Mouse (Mus musculus) forebrain, embryonic 11.5 days (tissue): Measurements from ENCODE around the gene Dennd4b. TPM values are rescaled to one million over a fixed set of nuclear protein-coding genes. Genes with fewer than 3 reads are reported as not detected.

Experiments
- ATAC-seq: fragments of 200-750 bp; cut with Nextera tagmentation; replicated peaks from 2 replicates; pipeline ENCODE4 v1.8.0; 2017; ENCODE audit warnings: moderate TSS enrichment; ENCODE audit not compliant: low FRiP score
- DNase-seq: peaks from one replicate; pipeline ENCODE4 v3.0.0-alpha.2; 2017; ENCODE audit warnings: low spot score
- H3K27ac ChIP-seq: fragments of 300-500 bp; sonication (generic); 2 replicates; pipeline ENCODE4 v1.5.1; 2014; ENCODE audit warnings: low read depth, low read length
- H3K27me3 ChIP-seq: fragments of 300-500 bp; sonication (generic); 2 replicates; pipeline ENCODE4 v1.6.1; 2014; ENCODE audit warnings: mild to moderate bottlenecking, low read length, mixed read lengths; ENCODE audit not compliant: control insufficient read depth, insufficient read depth
- H3K36me3 ChIP-seq: fragments of 300-500 bp; sonication (generic); 2 replicates; pipeline ENCODE4 v1.6.1; 2014; ENCODE audit warnings: mild to moderate bottlenecking, low read length, moderate library complexity, mixed read lengths; ENCODE audit not compliant: control insufficient read depth, insufficient read depth
- H3K4me1 ChIP-seq: fragments of 300-500 bp; sonication (generic); replicated peaks from 2 replicates; pipeline ENCODE4 v1.6.1; 2014; ENCODE audit warnings: low read length, mixed read lengths; ENCODE audit not compliant: control insufficient read depth, insufficient read depth
- H3K4me2 ChIP-seq: fragments of 300-500 bp; sonication (generic); 2 replicates; pipeline ENCODE4 v1.6.1; 2014; ENCODE audit warnings: low read depth, mild to moderate bottlenecking, low read length, moderate library complexity, mixed read lengths; ENCODE audit not compliant: severe bottlenecking
- H3K4me3 ChIP-seq: fragments of 300-500 bp; sonication (generic); 2 replicates; pipeline ENCODE4 v1.5.1; 2014; ENCODE audit warnings: low read depth, low read length
- H3K9ac ChIP-seq: fragments of 300-500 bp; sonication (generic); 2 replicates; pipeline ENCODE4 v1.6.1; 2014; ENCODE audit warnings: low read length
- H3K9me3 ChIP-seq: fragments of 300-500 bp; sonication (generic); 2 replicates; pipeline ENCODE4 v1.6.1; 2016; ENCODE audit warnings: low read length, mixed read lengths; ENCODE audit not compliant: control insufficient read depth
- WGBS: fragments of 180-500 bp; shearing (Covaris S2); extraction: QIAGEN DNeasy Blood & Tissue Kit; methylation state at CpG from one replicate; pipeline ENCODE4 v1.1.7; 2014; 5-methylcytosine and 5-hydroxymethylcytosine counted together
- polyA plus RNA-seq: library from polyadenylated mRNA; unstranded; fragments of >200 nt; fragmentation: Nextera tagmentation; extraction: Ambion mirVana; gene quantifications from 2 replicates; pipeline ENCODE4 v1.2.1, GENCODE M21; 2014

The Dennd4b gene
- polyA plus RNA-seq, 1 experiment from 2014 or later, result 7.0 TPM

DNA sequence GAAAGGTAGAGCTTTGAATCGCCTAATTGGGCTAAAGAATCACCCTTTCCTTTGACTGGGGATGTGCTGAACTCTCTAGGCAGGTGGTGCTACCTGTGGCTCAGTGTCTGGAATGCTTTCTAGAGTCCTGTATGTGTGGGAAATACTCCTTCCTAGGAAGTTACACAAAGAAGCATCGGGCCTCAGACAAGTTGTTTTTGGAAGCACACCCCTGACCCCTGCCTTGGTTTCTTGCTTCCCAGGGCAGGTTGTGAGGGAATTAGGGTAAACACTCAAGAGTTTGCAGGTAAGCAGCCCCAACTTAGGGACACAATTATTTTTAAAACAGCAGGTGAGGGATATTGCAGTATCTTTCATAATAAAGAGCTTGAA, 9.8 kb upstream of the Dennd4b start:
- Histone ChIP-seq H3K36me3 (peaks cover 7% of the 10 kb centered on the region; the same call in 1 of the 2 replicates), H3K9ac (peak overlapping the region; percentile 84), H3K27ac (no peak overlapping the region), H3K4me1 (peaks cover 5% of the 10 kb centered on the region), H3K4me2 (peak overlapping the region; percentile 84), H3K9me3 (no peaks in the 10 kb centered on the region), H3K4me3 (peak overlapping the region; percentile 86), H3K27me3 (no peaks in the 10 kb centered on the region)
- DNase-seq (no peak), ATAC-seq (no peak)
- WGBS, result 24% methylated on average over 2 of the region's 2 CpGs

DNA sequence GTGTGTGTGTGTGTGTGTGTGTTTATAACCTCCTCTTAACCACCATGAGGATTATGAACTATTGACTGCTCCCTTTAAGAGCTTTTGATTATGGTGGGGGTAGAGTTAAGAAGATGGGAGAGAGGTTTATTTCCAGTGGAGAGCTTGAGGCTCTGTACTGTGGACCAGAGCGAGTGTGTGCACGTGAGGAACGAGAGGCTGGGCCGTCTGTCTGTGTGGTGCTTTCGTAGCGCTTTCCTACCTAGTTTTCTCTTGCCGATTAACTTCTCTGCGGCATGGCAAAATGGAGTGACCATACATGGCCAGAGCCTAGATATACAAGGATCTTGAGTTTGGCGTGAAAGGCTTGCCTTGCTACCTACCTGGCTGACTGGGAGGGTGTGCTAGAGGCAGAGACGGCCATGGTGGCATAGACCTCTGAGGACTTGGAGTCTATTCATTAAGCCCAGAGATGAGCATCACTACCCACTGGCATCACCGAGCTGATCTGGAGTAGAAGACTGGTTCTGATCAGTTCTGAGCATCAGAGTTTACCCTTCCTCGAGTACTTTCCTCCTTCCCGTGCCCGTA, 9.1 kb upstream of the Dennd4b start:
- peaks cover 5% of the 10 kb centered on the region for H3K4me1 ChIP-seq
- H3K4me2 ChIP-seq, result no peak overlapping the region; the same call in 1 of the 2 replicates
- no peaks in the 10 kb centered on the region for H3K27me3 ChIP-seq
- no peak overlapping the region for H3K4me3 ChIP-seq
- peaks cover 12% of the 10 kb centered on the region; the same call in 1 of the 2 replicates for H3K36me3 ChIP-seq
- ATAC-seq (no peak), DNase-seq (no peak)
- H3K27ac ChIP-seq, result no peak overlapping the region
- 92% methylated on average over 14 of the region's 14 CpGs for WGBS
- no peak overlapping the region for H3K9ac ChIP-seq
- no peaks in the 10 kb centered on the region for H3K9me3 ChIP-seq

DNA sequence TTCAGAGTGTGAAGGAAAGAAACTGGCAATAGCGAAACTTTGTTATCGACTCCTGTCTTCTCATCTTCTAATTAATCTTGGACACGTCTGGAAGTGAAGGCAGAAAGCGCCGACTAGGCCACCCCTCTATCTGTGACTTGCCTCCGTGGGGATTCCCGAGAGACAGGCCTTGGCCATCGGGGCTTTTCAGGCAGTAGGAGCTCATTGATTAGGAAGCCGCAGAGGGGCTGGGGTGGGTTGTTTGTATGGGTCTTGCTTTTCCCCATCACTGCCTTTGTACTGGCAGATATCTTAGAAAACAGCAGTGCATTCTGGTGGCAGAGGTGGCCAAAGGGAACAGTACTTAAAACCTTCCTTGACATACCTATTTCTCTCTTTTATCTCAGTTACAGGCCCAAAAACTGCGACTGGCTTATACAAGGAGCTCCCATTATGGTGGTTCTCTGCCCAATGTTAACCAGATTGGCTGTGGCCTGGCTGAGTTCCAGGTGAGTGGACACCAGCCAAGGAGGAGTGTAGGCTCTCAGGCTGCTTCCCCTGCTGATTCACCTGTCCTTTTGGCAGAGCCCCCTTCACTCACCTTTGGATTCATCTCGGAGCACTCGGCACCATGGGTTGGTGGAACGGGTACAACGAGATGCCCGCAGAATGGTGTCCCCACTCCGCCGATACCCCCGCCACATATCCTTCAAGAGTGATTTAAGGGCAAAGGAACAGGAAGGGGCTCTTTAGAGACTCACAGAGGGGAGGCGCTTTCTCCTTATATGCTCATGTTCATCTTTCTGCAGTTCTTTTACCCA, 8.1 kb upstream of the Dennd4b start:
- Histone ChIP-seq H3K4me1 (peaks cover 5% of the 10 kb centered on the region), H3K4me2 (no peak overlapping the region), H3K36me3 (peaks cover 12% of the 10 kb centered on the region; the same call in 1 of the 2 replicates), H3K4me3 (no peak overlapping the region), H3K9ac (no peak overlapping the region), H3K27ac (no peak overlapping the region), H3K9me3 (no peaks in the 10 kb centered on the region), H3K27me3 (no peaks in the 10 kb centered on the region)
- ATAC-seq, result no peak
- DNase-seq, result no peak
- WGBS, result 92% methylated on average over 19 of the region's 19 CpGs

DNA sequence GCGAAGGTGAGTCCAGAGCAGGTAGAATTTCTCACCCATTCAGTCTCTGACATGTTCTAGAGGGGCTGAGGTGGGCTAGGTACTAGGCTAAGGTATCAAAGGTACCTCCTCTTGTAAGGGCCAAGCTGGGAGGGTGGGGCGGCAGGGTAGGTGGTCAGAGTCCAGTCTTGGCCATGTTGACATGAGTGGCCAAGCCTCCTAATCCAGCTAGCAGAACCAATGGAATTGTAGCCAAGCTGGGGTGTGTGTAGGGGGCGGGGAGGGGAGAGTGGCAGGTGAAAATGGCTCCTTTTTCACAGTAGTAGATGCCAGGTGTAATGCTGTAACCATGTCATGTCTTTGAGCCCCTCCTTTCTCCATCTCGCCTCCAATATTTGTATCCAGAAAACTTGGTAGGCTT, 6.5 kb upstream of the Dennd4b start:
- Histone ChIP-seq H3K27me3 (no peaks in the 10 kb centered on the region), H3K4me3 (no peak overlapping the region), H3K36me3 (peaks cover 12% of the 10 kb centered on the region; the same call in 1 of the 2 replicates), H3K27ac (no peak overlapping the region), H3K9ac (no peak overlapping the region), H3K4me1 (peaks cover 5% of the 10 kb centered on the region), H3K9me3 (no peaks in the 10 kb centered on the region), H3K4me2 (no peak overlapping the region)
- 90% methylated on average over 4 of the region's 4 CpGs for WGBS
- ATAC-seq, result no peak
- DNase-seq, result no peak

DNA sequence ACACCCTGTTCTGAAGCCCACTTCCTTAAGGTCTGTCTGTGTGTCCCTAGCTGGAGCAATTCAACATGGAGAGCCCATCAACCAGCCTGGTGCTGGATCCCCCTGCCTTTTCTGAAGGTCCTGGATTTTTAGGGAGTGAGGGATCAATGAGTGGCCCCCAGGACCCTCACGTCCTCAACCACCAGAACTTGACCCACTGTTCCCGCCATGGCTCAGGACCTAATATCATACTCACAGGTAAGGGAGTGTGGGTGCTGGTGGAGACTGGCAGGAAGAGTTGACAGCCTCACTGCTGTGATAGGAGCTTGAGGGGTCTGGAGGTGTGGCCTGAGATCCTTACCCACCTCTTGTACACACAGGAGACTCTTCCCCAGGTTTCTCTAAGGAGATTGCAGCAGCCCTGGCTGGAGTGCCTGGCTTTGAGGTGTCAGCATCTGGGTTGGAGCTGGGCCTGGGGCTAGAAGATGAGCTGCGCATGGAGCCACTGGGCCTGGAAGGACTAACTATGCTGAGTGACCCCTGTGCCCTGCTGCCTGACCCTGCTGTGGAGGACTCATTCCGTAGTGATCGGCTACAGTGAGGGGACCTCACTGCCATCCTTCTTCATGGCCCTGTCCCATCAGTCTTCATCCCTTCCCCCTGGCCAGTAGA, 1.7 kb upstream of the Dennd4b start:
- no peak overlapping the region for H3K4me3 ChIP-seq
- H3K36me3 ChIP-seq, result peaks cover 12% of the 10 kb centered on the region; the same call in 1 of the 2 replicates
- no peaks in the 10 kb centered on the region for H3K9me3 ChIP-seq
- H3K9ac ChIP-seq, result no peak overlapping the region
- H3K27me3 ChIP-seq, result no peaks in the 10 kb centered on the region
- DNase-seq (no peak), ATAC-seq (no peak)
- WGBS, result 93% methylated on average over 5 of the region's 5 CpGs
- H3K27ac ChIP-seq, result no peak overlapping the region
- H3K4me2 ChIP-seq, result no peak overlapping the region
- H3K4me1 ChIP-seq, result peaks cover 12% of the 10 kb centered on the region; the same call in 1 of the 2 replicates

DNA sequence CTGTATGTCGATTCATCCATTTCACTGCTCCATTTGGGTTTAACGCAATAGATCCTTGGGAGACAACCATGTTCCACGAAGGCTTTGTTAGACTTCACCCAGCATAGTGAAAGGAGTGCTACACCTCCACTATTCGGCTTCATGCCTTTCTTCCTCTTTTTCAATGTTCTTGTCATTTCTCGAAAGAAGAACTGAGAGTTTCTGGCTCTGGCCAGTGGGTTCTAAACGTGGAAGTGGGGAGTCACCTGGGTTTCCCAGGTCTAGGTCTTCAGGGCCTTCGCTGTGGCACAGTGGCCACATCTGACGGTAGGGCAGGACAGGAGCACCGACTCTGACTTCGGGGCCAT, 325 bp upstream of the Dennd4b start:
- Histone ChIP-seq H3K4me2 (peak overlapping the region; percentile 69; the same call in 1 of the 2 replicates), H3K36me3 (peaks cover 8% of the 10 kb centered on the region; the same call in 1 of the 2 replicates), H3K27me3 (no peaks in the 10 kb centered on the region), H3K9ac (peak overlapping the region; percentile 94), H3K9me3 (no peaks in the 10 kb centered on the region), H3K27ac (0 out of 2 replicates have a peak overlapping the region, but pooled peaks have one; percentile 15), H3K4me1 (peaks cover 12% of the 10 kb centered on the region; the same call in 1 of the 2 replicates), H3K4me3 (peak overlapping the region; percentile 90)
- no peak for DNase-seq
- no peak for ATAC-seq
- WGBS, result 34% methylated on average over 10 of the region's 10 CpGs

DNA sequence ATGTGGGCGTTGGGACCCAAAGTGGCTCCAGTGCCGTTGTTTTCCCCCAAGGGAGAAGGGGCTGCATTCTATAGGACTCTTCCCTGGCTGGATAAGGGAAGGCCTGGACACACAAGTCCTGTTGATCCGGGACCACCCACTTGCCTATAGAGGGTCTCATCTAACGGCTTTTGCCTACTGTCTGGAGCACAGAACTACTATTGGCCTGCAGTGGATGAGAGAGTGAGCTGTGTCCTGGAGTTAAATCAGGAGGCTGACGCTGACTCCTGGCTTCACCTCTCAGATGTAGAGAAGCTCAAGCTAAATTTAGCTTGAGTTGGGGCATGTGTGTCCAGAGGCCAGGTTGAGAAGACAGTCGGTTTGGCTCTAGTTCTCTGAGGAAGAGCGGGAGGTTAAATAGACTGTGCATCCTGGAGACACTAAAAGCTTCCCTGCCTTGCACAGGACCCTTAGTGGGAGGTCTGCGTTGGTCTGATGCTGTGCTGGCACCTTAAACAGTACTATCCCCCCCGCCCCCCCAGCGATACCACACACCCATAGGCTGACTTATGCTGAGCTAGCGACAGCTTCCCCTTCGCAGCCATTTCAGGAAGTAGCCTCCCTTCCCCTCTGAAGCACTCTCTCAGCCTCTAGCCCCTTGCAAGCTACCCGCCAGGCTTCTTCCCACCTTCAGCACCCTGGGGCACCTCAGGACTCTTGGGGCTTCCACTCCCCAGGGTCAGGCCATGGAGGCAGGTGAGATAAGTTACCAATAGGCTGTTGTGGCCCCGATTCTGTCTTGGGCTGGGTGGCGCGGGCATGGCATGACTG, 1.2 kb downstream of the Dennd4b start:
- Histone ChIP-seq H3K4me3 (peak overlapping the region; percentile 90), H3K9ac (peak overlapping the region; percentile 94), H3K36me3 (no peaks in the 10 kb centered on the region; the same call in 1 of the 2 replicates), H3K4me1 (peaks cover 12% of the 10 kb centered on the region; the same call in 1 of the 2 replicates), H3K9me3 (no peaks in the 10 kb centered on the region), H3K4me2 (peak overlapping the region; percentile 69), H3K27me3 (no peaks in the 10 kb centered on the region), H3K27ac (peak overlapping the region; percentile 91; the same call in 1 of the 2 replicates)
- 24% methylated on average over 16 of the region's 16 CpGs for WGBS
- DNase-seq (no peak), ATAC-seq (peak; percentile 42)
